Mouse (Mus musculus) CH12.LX (cell line): ENCODE data around the gene Psmb11. TPM values are rescaled to one million over a fixed set of nuclear protein-coding genes. Genes with fewer than 3 reads are reported as not detected.

Experiments used
- DNase-seq: peaks from one replicate; pipeline ENCODE4 v3.0.0-alpha.2; 2013; ENCODE audit errors: extremely low read depth
- H3K27ac ChIP-seq: 2 replicates; pipeline ENCODE4 v1.5.1; 2012; ENCODE audit warnings: low read depth, mild to moderate bottlenecking, control low read depth, moderate library complexity; ENCODE audit not compliant: insufficient read depth
- H3K27me3 ChIP-seq: replicated peaks from 2 replicates; pipeline ENCODE3; 2012; ENCODE audit warnings: inconsistent platforms
- H3K36me3 ChIP-seq, 2 experiments: replicated peaks in 1 of 2; 2 replicates each; pipeline versions ENCODE3 to v1.6.1; 2012; ENCODE audit warnings: inconsistent platforms in 1 of 2, low read length in 1 of 2, mild to moderate bottlenecking in 1 of 2, mixed read lengths in 1 of 2, moderate library complexity in 1 of 2; ENCODE audit not compliant: control insufficient read depth in 1 of 2, insufficient read depth in 1 of 2
- H3K4me1 ChIP-seq, 2 experiments: 2 replicates each; pipeline ENCODE4 v1.6.1; 2012; ENCODE audit warnings: inconsistent platforms in 1 of 2, moderate library complexity in 1 of 2; ENCODE audit not compliant: insufficient read depth in 2 of 2, control insufficient read depth in 1 of 2
- H3K4me2 ChIP-seq: 2 replicates; pipeline ENCODE4 v1.6.1; 2012; ENCODE audit warnings: low read depth, mild to moderate bottlenecking, control low read depth; ENCODE audit not compliant: poor library complexity, insufficient read depth, severe bottlenecking
- H3K4me3 ChIP-seq, 3 experiments: fragments of 150-350 bp in 1 of 3; sonication (generic) in 1 of 3; replicated peaks in 1 of 3; 2 replicates each; pipeline versions ENCODE3 to v1.5.1; 2011 to 2012; ENCODE audit warnings: low read depth in 2 of 3, low read length in 2 of 3, mild to moderate bottlenecking in 2 of 3, moderate library complexity in 2 of 3, control low read depth in 1 of 3, improper control_type of control experiment in 1 of 3, inconsistent platforms in 1 of 3, mixed read lengths in 1 of 3; ENCODE audit not compliant: poor library complexity in 1 of 3
- H3K79me2 ChIP-seq: replicated peaks from 2 replicates; pipeline ENCODE4 v1.6.1; 2012; ENCODE audit warnings: mild to moderate bottlenecking, moderate library complexity; ENCODE audit not compliant: control insufficient read depth, poor library complexity, insufficient read depth, severe bottlenecking; ENCODE audit errors: extremely low read depth
- H3K9ac ChIP-seq: 2 replicates; pipeline ENCODE4 v1.6.1; 2012; ENCODE audit warnings: low read depth, mild to moderate bottlenecking, control low read depth, moderate library complexity; ENCODE audit not compliant: insufficient read depth
- H3K9me3 ChIP-seq: replicated peaks from 2 replicates; pipeline ENCODE3; 2012; ENCODE audit warnings: low read length, inconsistent platforms, mixed read lengths
- BHLHE40 ChIP-seq: IDR thresholded peaks from 2 replicates; pipeline ENCODE4 v1.6.1; 2011; ENCODE audit warnings: mild to moderate bottlenecking, low read depth, low read length, improper control_type of control experiment
- CHD1 ChIP-seq: IDR thresholded peaks from 2 replicates; pipeline ENCODE4 v1.6.1; 2012; ENCODE audit warnings: low read depth, low read length, improper control_type of control experiment, inconsistent platforms
- CHD2 ChIP-seq: IDR thresholded peaks from 2 replicates; pipeline ENCODE4 v1.6.1; 2011; ENCODE audit warnings: low read length, improper control_type of control experiment
- CTCF ChIP-seq, 2 experiments: IDR thresholded peaks in 1 of 2; conservative IDR thresholded peaks in 1 of 2; 2 replicates each; pipeline ENCODE4 v1.5.1; 2011 to 2012; ENCODE audit warnings: low read depth in 2 of 2, low read length in 2 of 2, improper control_type of control experiment in 1 of 2, inconsistent platforms in 1 of 2, mild to moderate bottlenecking in 1 of 2, moderate library complexity in 1 of 2
- E2F4 ChIP-seq: IDR thresholded peaks from 2 replicates; pipeline ENCODE4 v1.6.1; 2011; ENCODE audit warnings: low read depth, low read length, improper control_type of control experiment; ENCODE audit not compliant: insufficient replicate concordance
- EP300 ChIP-seq: IDR thresholded peaks from 2 replicates; pipeline ENCODE4 v1.6.1; 2011; ENCODE audit warnings: low read length, improper control_type of control experiment
- ETS1 ChIP-seq: conservative IDR thresholded peaks from 2 replicates; pipeline ENCODE4 v1.6.1; 2012; ENCODE audit warnings: low read depth, mild to moderate bottlenecking, inconsistent platforms, low read length, improper control_type of control experiment, moderate library complexity
- GABPA ChIP-seq: IDR thresholded peaks from 2 replicates; pipeline ENCODE4 v1.6.1; 2012; ENCODE audit warnings: low read depth, low read length, improper control_type of control experiment, inconsistent platforms; ENCODE audit not compliant: insufficient replicate concordance
- HCFC1 ChIP-seq: IDR thresholded peaks from 2 replicates; pipeline ENCODE4 v1.6.1; 2012; ENCODE audit warnings: low read depth, mild to moderate bottlenecking, inconsistent platforms, low read length, improper control_type of control experiment
- JUND ChIP-seq: conservative IDR thresholded peaks from 2 replicates; pipeline ENCODE4 v1.6.1; 2011; ENCODE audit warnings: low read depth, low read length, improper control_type of control experiment
- KAT2A ChIP-seq: IDR thresholded peaks from 2 replicates; pipeline ENCODE4 v1.6.1; 2012; ENCODE audit warnings: low read length, improper control_type of control experiment, inconsistent platforms; ENCODE audit not compliant: insufficient replicate concordance
- MAFK ChIP-seq: IDR thresholded peaks from 2 replicates; pipeline ENCODE4 v1.6.1; 2011; ENCODE audit warnings: low read length, improper control_type of control experiment; ENCODE audit not compliant: insufficient replicate concordance
- MAX ChIP-seq: IDR thresholded peaks from 2 replicates; pipeline ENCODE4 v1.6.1; 2011; ENCODE audit warnings: low read length, improper control_type of control experiment
- MAZ ChIP-seq: IDR thresholded peaks from 2 replicates; pipeline ENCODE4 v1.6.1; 2012; ENCODE audit warnings: low read depth, mild to moderate bottlenecking, inconsistent platforms, low read length, improper control_type of control experiment, moderate library complexity
- MXI1 ChIP-seq: IDR thresholded peaks from 2 replicates; pipeline ENCODE4 v1.6.1; 2011; ENCODE audit warnings: mild to moderate bottlenecking, low read depth, low read length, improper control_type of control experiment
- MYC ChIP-seq: IDR thresholded peaks from 2 replicates; pipeline ENCODE4 v1.6.1; 2011; ENCODE audit warnings: low read depth, mild to moderate bottlenecking, improper control_type of control experiment, low read length
- NELFE ChIP-seq: IDR thresholded peaks from 2 replicates; pipeline ENCODE4 v1.6.1; 2011; ENCODE audit warnings: low read depth, low read length, improper control_type of control experiment
- NRF1 ChIP-seq: IDR thresholded peaks from 2 replicates; pipeline ENCODE4 v1.6.1; 2014; ENCODE audit warnings: low read depth, mild to moderate bottlenecking, inconsistent platforms, low read length, improper control_type of control experiment, moderate library complexity
- POLR2A ChIP-seq: IDR thresholded peaks from 2 replicates; pipeline ENCODE4 v1.6.1; 2011; ENCODE audit warnings: low read depth, mild to moderate bottlenecking, improper control_type of control experiment, low read length
- POLR2AphosphoS2 ChIP-seq: IDR thresholded peaks from 2 replicates; pipeline ENCODE4 v1.6.1; 2011; ENCODE audit warnings: low read depth, low read length, improper control_type of control experiment
- RAD21 ChIP-seq: IDR thresholded peaks from 2 replicates; pipeline ENCODE4 v1.6.1; 2011; ENCODE audit warnings: low read depth, mild to moderate bottlenecking, low read length, improper control_type of control experiment, moderate library complexity
- RCOR1 ChIP-seq: conservative IDR thresholded peaks from 2 replicates; pipeline ENCODE4 v1.6.1; 2012; ENCODE audit warnings: low read depth, mild to moderate bottlenecking, inconsistent platforms, low read length, improper control_type of control experiment
- SIN3A ChIP-seq: IDR thresholded peaks from 2 replicates; pipeline ENCODE4 v1.6.1; 2012; ENCODE audit warnings: low read length, improper control_type of control experiment, inconsistent platforms
- TBP ChIP-seq: conservative IDR thresholded peaks from 2 replicates; pipeline ENCODE4 v1.6.1; 2011; ENCODE audit warnings: low read depth, low read length, improper control_type of control experiment
- TCF12 ChIP-seq: IDR thresholded peaks from 2 replicates; pipeline ENCODE4 v1.6.1; 2014; ENCODE audit warnings: low read depth, mild to moderate bottlenecking, inconsistent platforms, low read length, improper control_type of control experiment
- UBTF ChIP-seq: IDR thresholded peaks from 2 replicates; pipeline ENCODE4 v1.6.1; 2012; ENCODE audit warnings: low read depth, mild to moderate bottlenecking, inconsistent platforms, low read length, improper control_type of control experiment, moderate library complexity
- USF1 ChIP-seq: IDR thresholded peaks from 2 replicates; pipeline ENCODE4 v1.6.1; 2014; ENCODE audit warnings: low read depth, mild to moderate bottlenecking, inconsistent platforms, low read length, improper control_type of control experiment
- USF2 ChIP-seq: conservative IDR thresholded peaks from 2 replicates; pipeline ENCODE4 v1.6.1; 2011; ENCODE audit warnings: low read depth, low read length, improper control_type of control experiment
- ZC3H11A ChIP-seq: IDR thresholded peaks from 2 replicates; pipeline ENCODE4 v1.6.1; 2012; ENCODE audit warnings: low read depth, mild to moderate bottlenecking, inconsistent platforms, low read length, improper control_type of control experiment
- ZKSCAN1 ChIP-seq: IDR thresholded peaks from 2 replicates; pipeline ENCODE4 v1.6.1; 2012; ENCODE audit warnings: low read depth, inconsistent platforms, low read length, improper control_type of control experiment, borderline replicate concordance
- ZMIZ1 ChIP-seq: IDR thresholded peaks from 2 replicates; pipeline ENCODE4 v1.6.1; 2012; ENCODE audit warnings: low read depth, mild to moderate bottlenecking, inconsistent platforms, low read length, improper control_type of control experiment
- dilution Hi-C: fragments of 300-500 bp; cut with MboI; formaldehyde crosslinking; loops from 2 replicates; pipeline ENCODE4 v1.14.3; 2020; ENCODE audit warnings: low sequenced_read_pairs; ENCODE audit not compliant: extremely low pct_unique_long_range_greater_than_20kb, extremely low pct_ligation_motif_present
- in situ Hi-C: fragments of 300-500 bp; cut with MboI; formaldehyde crosslinking; loops from 3 replicates; pipeline ENCODE4 v1.14.3; 2019; ENCODE audit warnings: low sequenced_read_pairs, low pct_ligation_motif_present, low pct_unique_long_range_greater_than_20kb, mixed read lengths
- polyA plus RNA-seq: library from polyadenylated mRNA; unstranded; fragments of >175 nt; gene quantifications from 2 replicates; pipeline ENCODE4 v1.2.1, GENCODE M21; 2012; ENCODE audit warnings: low read depth; ENCODE audit not compliant: insufficient read length
- total RNA-seq, 2 experiments: library from RNA; depleted of rRNA; stranded (reverse); fragments of 300-350 nt in 1 of 2; fragments of >200 nt in 1 of 2; gene quantifications; 2 replicates each; pipeline ENCODE4 v1.2.3; 2012 to 2014

Gene Psmb11
- total and polyA plus RNA-seq, 3 experiments: not detected

- peaks cover 3 to 16% of the 10 kb centered on the region in 2 experiments; a peak in 3 of 4 replicates for H3K4me1 ChIP-seq
- in situ Hi-C loops: no loop called here
- dilution Hi-C loops: no loop called here
Observed at GRCm38 (mm10) chr14:54602613-54603012, 18.6 kb upstream of the Psmb11 start.

GRCm38 (mm10) chr14:54603038-54603654 lies 18.1 kb upstream of the Psmb11 start:
- dilution Hi-C loops: no loop called here
- Histone ChIP-seq H3K4me2 (peak overlapping the region; percentile 59; the same call in 1 of the 2 replicates), H3K9ac (peak overlapping the region; percentile 73), H3K9me3 (no peaks in the 10 kb centered on the region), H3K27me3 (no peaks in the 10 kb centered on the region), H3K4me1 (peaks cover 3 to 16% of the 10 kb centered on the region in 2 experiments; a peak in 3 of 4 replicates), H3K36me3 (no peaks in the 10 kb centered on the region), H3K27ac (peak overlapping the region; percentile 34), H3K4me3 (peak overlapping the region; percentile 51 to 77 (median 58)), H3K79me2 (no peaks in the 10 kb centered on the region)
- peak; percentile 90 for DNase-seq
- in situ Hi-C loops: no loop called here
- TF ChIP-seq UBTF: peak; percentile 39; the same call in 1 of the 2 replicates
- TF ChIP-seq NRF1: peak; percentile 74
- TF ChIP-seq SIN3A: no peak
- no peak for TF ChIP-seq RAD21
- no peak for TF ChIP-seq EP300
- no peak for TF ChIP-seq GABPA
- no peak for TF ChIP-seq MYC
- peak; percentile 85 for TF ChIP-seq MAZ
- TF ChIP-seq USF1: no peak
- TF ChIP-seq JUND: no peak
- TF ChIP-seq POLR2AphosphoS2: no peak; the same call in 1 of the 2 replicates
- no peak for TF ChIP-seq USF2
- TF ChIP-seq HCFC1: peak; percentile 55; the same call in 1 of the 2 replicates
- peak; percentile 75; the same call in 1 of the 2 replicates for TF ChIP-seq ZMIZ1
- TF ChIP-seq POLR2A: peak; percentile 90
- TF ChIP-seq TBP: 0 out of 2 replicates have a peak, but pooled peaks have one; percentile 60
- 0 out of 4 replicates have a peak, but pooled peaks of 1 of the 2 experiments have one; percentile 14 for TF ChIP-seq CTCF (conservative IDR thresholded peaks at IDR 0.05 in 1 of 2, IDR thresholded peaks at IDR 0.05 in 1 of 2; ENCODE audit: low read depth in 2 of 2, low read length in 2 of 2)
- TF ChIP-seq BHLHE40: peak; percentile 31; the same call in 1 of the 2 replicates
- TF ChIP-seq CHD2: peak; percentile 91
- TF ChIP-seq E2F4: 0 out of 2 replicates have a peak, but pooled peaks have one; percentile 19
- TF ChIP-seq CHD1: no peak
- TF ChIP-seq RCOR1: no peak
- TF ChIP-seq MAX: no peak
- no peak for TF ChIP-seq KAT2A
- peak; percentile 73 for TF ChIP-seq NELFE
- no peak for TF ChIP-seq ETS1
- TF ChIP-seq ZKSCAN1: no peak
- TF ChIP-seq ZC3H11A: no peak
- TF ChIP-seq TCF12: peak; percentile 79; the same call in 1 of the 2 replicates
- TF ChIP-seq MXI1: peak; percentile 44
- TF ChIP-seq MAFK: no peak

More at GRCm38 (mm10) chr14:54602613-54603012, 18.6 kb upstream of the Psmb11 start:
- no peak for DNase-seq
- no peaks in the 10 kb centered on the region for H3K9me3 ChIP-seq
- 0 out of 2 replicates have a peak, but pooled peaks have one; percentile 27 for TF ChIP-seq KAT2A
- TF ChIP-seq UBTF: no peak
- TF ChIP-seq, all 38 proteins: peak for 1
- H3K27me3 ChIP-seq: no peaks in the 10 kb centered on the region
- no peaks in the 10 kb centered on the region for H3K79me2 ChIP-seq
- no peaks in the 10 kb centered on the region for H3K36me3 ChIP-seq
- peak overlapping the region; percentile 73 for H3K9ac ChIP-seq
- H3K27ac ChIP-seq: no peak overlapping the region
- peak overlapping the region; percentile 12; the same call in 1 of the 2 replicates for H3K4me2 ChIP-seq
- H3K4me3 ChIP-seq: peak overlapping the region in 2 of 3 experiments; percentile 51 to 58
